Comparison of ENCODE assay signal across 13 mouse cellular contexts in the genomic region with DNA sequence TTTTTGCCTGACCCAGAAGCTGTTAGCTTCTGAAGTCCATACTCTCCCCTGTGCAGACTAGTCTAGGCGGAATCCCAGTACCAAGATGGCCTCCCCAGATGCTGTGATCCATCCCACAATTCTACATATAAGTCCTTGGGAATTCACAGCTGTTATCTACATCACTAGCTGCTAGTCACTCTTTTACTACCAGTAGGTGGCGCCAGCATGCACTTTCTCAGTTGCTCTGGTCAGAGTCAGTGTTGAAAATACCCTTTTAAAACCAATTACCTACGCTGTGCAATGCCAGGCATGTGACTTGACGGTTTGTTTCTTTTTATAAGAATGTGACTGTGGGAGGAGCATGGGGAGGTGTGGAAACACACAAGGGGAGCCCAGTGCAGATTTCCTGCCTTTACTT.
A peak's percentile ranks its signal among the peaks of the same experiment; 100 is the strongest.
DNase-seq lines count a peak whose midpoint lies in the region; ATAC-seq and TF ChIP-seq lines count a peak whose summit lies in the region.
"Had no signal": no experiment of that assay in that cellular context is flagged by ENCODE, and none has a peak within 500 bp of the region (broad histone marks: within the 10 kb centered on the region; RNA-seq: fewer than 3 reads in every experiment).

No protein-coding gene starts in this region.

- H3K4me1 ChIP-seq in intestine, postnatal 0 days (replicated peaks; ENCODE audit: control insufficient read depth, insufficient read depth, low read length), result no peaks in the 10 kb centered on the region
- no peaks in the 10 kb centered on the region for H3K4me1 ChIP-seq in intestine, embryonic 15.5 days (replicated peaks)
- no peaks in the 10 kb centered on the region for H3K4me1 ChIP-seq in cortical plate, adult 2 months (ENCODE audit: control insufficient read depth, insufficient read depth, low read length)

- TF ChIP-seq CTCF in intestine, postnatal 0 days (IDR thresholded peaks at IDR 0.05; ENCODE audit: low read depth), result peak; percentile 64
- TF ChIP-seq CTCF in cortical plate, adult 2 months (IDR thresholded peaks at IDR 0.05; ENCODE audit: extremely low read depth, insufficient read depth, low read length), result 0 out of 2 replicates have a peak, but pooled peaks have one; percentile 9

- no peak overlapping the region for H3K27ac ChIP-seq in intestine, postnatal 0 days (ENCODE audit: low read depth, low read length)
- no peak overlapping the region for H3K27ac ChIP-seq in intestine, embryonic 15.5 days
- no peak overlapping the region for H3K27ac ChIP-seq in cortical plate, adult 2 months (ENCODE audit: insufficient read depth, low read length)

- H3K9ac ChIP-seq in intestine, postnatal 0 days (ENCODE audit: low read depth, low read length), result no peak overlapping the region
- no peak overlapping the region for H3K9ac ChIP-seq in intestine, embryonic 15.5 days

- TF ChIP-seq POLR2A in cortical plate, adult 2 months (IDR thresholded peaks at IDR 0.05; ENCODE audit: extremely low read depth, insufficient read depth, low read length), result no peak

- H3K9me3 ChIP-seq in intestine, postnatal 0 days (ENCODE audit: control insufficient read depth), result no peaks in the 10 kb centered on the region
- no peaks in the 10 kb centered on the region for H3K9me3 ChIP-seq in intestine, embryonic 15.5 days

- 75% methylated on average over 4 of the region's 4 CpGs for WGBS in intestine, postnatal 0 days
- 70% methylated on average over 4 of the region's 4 CpGs for WGBS in intestine, embryonic 15.5 days

- no peak for ATAC-seq in intestine, postnatal 0 days
- ATAC-seq in intestine, embryonic 15.5 days, result no peak

- peak; percentile 8 for DNase-seq in adrenal gland, postnatal 10 days
- DNase-seq in adrenal gland, adult 18-20 months (ENCODE audit: low spot score in 2 of 2), result no peak
- peak; percentile 40 for DNase-seq in 416B (ENCODE audit: low read depth)
- DNase-seq in right cerebral cortex, adult 2 months (ENCODE audit: low spot score in 2 of 2), result no peak
- DNase-seq in heart, postnatal 4 days, result no peak
- DNase-seq: cerebellum, adult 18-20 months; gastrocnemius, postnatal 10 days; heart, postnatal 36 days; lung, postnatal 4 days had no signal

- H3K4me3 ChIP-seq in intestine, postnatal 0 days (ENCODE audit: low read depth, low read length), result no peak overlapping the region
- no peak overlapping the region for H3K4me3 ChIP-seq in intestine, embryonic 15.5 days (replicated peaks)
- H3K4me3 ChIP-seq in cortical plate, adult 2 months (ENCODE audit: insufficient read depth, low read length), result no peak overlapping the region
- H3K4me3 ChIP-seq: myocyte had no signal

- no peaks in the 10 kb centered on the region for H3K36me3 ChIP-seq in intestine, postnatal 0 days (ENCODE audit: control insufficient read depth, insufficient read depth)
- H3K36me3 ChIP-seq in intestine, embryonic 15.5 days, result no peaks in the 10 kb centered on the region

- no peaks in the 10 kb centered on the region for H3K27me3 ChIP-seq in intestine, postnatal 0 days (replicated peaks; ENCODE audit: control insufficient read depth, insufficient read depth, low read length)
- no peaks in the 10 kb centered on the region for H3K27me3 ChIP-seq in intestine, embryonic 15.5 days (replicated peaks)

- no peak overlapping the region for H3K4me2 ChIP-seq in intestine, postnatal 0 days (replicated peaks; ENCODE audit: low read depth)
- no peak overlapping the region for H3K4me2 ChIP-seq in intestine, embryonic 15.5 days (replicated peaks)

Comparison
In these comparisons a context has a peak if more than half of its experiments do, and no peak if none do; other contexts are left out.
1. DNase-seq: peak in adrenal gland, postnatal 10 days (single experiment) and 416B (single experiment); none in adrenal gland, adult 18-20 months (0 of 2), right cerebral cortex, adult 2 months (0 of 2) and heart, postnatal 4 days (single experiment).